Mouse (Mus musculus) adrenal gland, postnatal 36 days (tissue): ENCODE measurements at regions not wholly inside any gene's neighbourhood (a gene's known extent, or its start where the extent isn't known, plus 50 kb on each side); places are given as distances from the start of the nearest gene placed in this dataset.

Source experiments
- DNase-seq, 2 experiments: peaks; one replicate each; pipeline ENCODE4 v3.0.0; 2021; ENCODE audit warnings: mixed read lengths in 1 of 2

DNA sequence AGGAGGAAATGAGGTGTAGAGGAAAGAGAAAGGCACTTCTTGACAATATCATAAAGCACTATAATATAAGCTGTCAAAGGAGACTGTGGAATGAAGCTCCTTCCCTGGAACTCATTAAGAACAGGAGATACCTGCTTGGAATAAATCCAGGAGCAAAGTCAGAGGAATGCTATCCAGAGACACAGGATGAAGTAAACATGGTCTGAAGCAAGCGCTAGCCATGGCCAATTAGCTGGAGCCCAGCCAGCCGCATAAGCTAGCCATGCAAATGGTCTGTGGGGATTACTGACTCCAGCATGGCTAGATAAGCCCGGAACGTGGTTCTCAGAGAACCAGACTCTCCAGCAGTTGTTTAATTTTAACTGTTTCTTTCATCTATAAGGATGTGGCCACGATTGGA lies 54.9 kb upstream of the Gpc3 start:
- no peak for DNase-seq

DNA sequence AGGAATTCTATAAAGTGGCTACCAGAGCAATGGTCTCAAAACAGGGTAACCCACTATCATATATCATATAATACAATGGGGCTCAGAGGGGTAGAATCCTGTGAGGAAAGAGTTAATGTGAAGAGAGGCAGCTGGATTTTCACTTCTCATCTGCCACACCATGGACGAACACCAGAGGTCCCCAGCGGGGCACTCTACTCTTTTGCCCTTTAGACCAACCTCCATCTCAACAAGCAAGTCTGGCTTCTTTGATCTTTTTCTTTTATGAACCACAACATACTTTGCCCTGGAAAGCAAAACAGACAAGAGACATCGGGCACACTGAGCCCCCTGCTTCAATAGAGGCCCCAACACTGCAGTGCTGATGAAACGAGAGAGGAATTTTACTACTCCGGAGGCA lies 65.3 kb upstream of the Gpc3 start:
- peak; percentile 15 to 36 for DNase-seq

DNA sequence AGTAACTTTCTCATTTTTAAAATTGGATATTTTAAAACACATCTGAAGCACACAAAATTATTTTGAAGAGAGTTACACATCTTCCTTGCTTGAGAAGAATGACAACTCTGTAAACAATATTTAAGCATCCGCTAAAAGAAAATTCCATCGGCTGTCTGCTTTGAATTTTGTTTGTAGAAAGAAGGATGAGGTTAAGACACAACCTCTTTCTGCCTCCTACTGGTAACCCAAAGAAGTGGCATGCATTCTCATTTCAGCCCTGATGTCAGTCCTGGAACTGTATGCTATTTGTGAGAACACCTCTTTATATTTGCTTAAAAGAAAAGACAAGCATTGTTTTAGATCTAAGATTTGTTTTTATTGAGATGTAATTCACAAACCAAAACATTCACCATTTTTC lies 80.6 kb upstream of the Gpc3 start:
- no peak for DNase-seq

DNA sequence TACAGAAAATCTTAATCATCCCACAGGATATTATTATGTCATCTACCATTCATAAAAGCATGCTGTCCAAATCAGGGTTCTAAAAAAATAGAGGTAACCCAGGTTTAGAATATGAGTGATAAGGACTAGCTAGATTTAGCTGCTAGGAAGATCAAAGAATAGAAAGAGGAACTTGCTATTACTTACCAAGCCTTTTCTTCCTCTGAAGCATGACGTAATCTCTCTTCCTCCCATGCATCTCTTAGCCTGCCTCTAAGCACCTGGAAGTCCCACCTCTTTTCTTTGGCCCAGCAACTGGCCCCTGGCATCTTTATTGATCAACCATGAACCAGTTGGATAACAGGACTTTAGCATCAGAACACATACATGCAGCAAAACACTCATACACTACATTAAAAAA lies 85.9 kb upstream of the Gpc3 start:
- DNase-seq: no peak

GRCm38 (mm10) chrX:52717495-52717894 lies 73.5 kb upstream of the Ccdc160 start:
- DNase-seq: no peak

DNA sequence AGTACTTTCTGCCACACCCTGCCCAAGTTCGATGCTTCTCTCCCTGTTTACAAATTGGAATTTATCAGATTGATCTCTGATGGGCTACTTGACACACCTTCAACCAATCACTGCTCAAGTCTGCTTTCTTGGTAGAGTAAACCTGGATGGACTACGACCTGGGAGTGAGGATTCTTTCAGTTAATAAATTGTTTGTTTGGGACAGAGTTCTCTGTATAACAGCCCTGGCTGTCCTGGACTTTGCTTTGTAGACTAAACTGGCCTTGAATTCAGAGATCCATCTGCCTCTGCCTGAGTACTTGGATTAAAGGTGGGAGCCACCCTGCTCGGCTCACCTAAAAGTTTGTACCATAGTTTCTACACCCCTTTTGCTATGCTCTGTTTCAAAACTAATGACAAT lies 52.9 kb upstream of the Ccdc160 start:
- DNase-seq: no peak
